Mouse (Mus musculus): Measurements from ENCODE around the gene Fndc10.

DNA sequence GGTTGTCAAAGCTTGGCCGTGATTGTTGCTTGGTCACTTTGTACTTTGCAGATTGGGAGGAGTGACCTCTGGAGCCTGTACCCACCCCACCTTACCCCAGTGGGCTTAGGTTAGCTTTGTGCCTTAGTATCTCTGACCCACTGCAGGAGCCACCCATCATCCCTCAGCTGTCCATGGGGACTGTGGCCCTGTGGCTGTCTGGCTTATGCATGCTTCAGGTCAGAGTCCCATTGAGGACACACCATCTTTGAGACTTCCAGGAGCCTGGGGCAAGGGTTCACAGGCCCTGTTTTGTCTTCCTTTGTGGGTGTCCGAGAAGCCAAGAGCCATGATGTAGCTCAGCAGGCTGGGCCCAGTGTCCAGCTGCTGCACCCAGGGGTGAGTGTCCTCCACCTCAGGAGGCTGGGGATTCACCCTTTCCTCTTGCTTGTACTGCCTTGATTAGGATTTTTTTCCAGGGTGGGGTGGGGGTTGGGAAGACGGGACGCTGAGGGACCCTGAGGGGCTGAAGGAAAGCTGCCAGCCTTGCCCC is 1.5 kb downstream of the Fndc10 start:
- TF ChIP-seq CTCF (conservative IDR thresholded peaks at IDR 0.05; ENCODE audit: low read length): no peak
- no peak for TF ChIP-seq POU5F1 (IDR thresholded peaks at IDR 0.05; ENCODE audit: borderline replicate concordance, low read length)
- TF ChIP-seq NANOG (IDR thresholded peaks at IDR 0.05; ENCODE audit: borderline replicate concordance, low read length): no peak
